Mouse (Mus musculus) mouse trophoblast stem cell (cell line): ENCODE measurements around the gene Gm10330.
"Not testable (repeated sequence)": the region's sequence is repeated elsewhere in the genome, so short reads cannot be mapped to it uniquely, and the experiment has no call there.

Experiments used
- in situ Hi-C, 2 experiments: fragments of 300-500 bp; cut with MseI, MboI; formaldehyde crosslinking; loops; 2 replicates in 1 of 2; 3 replicates in 1 of 2; pipeline ENCODE4 v1.15.1; 2025

The Gm10330 gene

GRCm38 (mm10) chr12:23780165-23780564 lies at the start of gene Gm10330:
Gene Gm10330 (minus strand): TSS chr12:23780265.
- in situ Hi-C loops: not testable (repeated sequence)

GRCm38 (mm10) chr12:23800776-23801175 lies 20.7 kb upstream of the Gm10330 start:
- in situ Hi-C loops: not testable (repeated sequence)

GRCm38 (mm10) chr12:23800366-23800765 lies 20.3 kb upstream of the Gm10330 start:
- in situ Hi-C loops: not testable (repeated sequence)
